Mouse (Mus musculus): ENCODE measurements around the gene Ralgps1. TPM values are rescaled to one million over a fixed set of nuclear protein-coding genes. Genes with fewer than 3 reads are reported as not detected.
A peak's percentile ranks its signal among the peaks of the same experiment; 100 is the strongest.

The Ralgps1 gene
- polyA plus RNA-seq, 1 experiment, result 5.9 TPM

DNA sequence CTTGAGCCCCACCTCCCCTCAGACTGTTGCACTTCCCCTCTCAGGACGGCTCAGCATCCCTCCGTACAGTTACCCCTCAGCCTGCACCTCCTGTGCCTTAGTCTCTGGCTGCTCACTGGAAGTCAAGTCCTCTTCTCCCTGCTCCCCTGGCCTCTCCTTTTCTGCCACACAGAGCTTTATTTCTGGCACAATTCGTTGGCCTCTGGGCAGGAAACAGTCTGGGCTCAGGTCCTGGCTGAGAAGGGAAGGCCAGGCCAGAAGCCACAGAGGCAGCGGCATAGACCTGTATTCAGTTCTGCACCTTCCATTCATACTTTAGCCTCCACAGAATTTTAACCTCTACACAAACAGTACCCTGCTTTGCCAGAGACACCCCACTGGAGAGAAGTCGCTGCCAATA lies 124.4 kb downstream of the Ralgps1 start:
- WGBS, result 71% methylated on average over 5 of the region's 5 CpGs
- TF ChIP-seq POLR2A (IDR thresholded peaks at IDR 0.05; ENCODE audit: borderline replicate concordance, extremely low read depth, low read depth, low read length) (no peak), CTCF (IDR thresholded peaks at IDR 0.05; ENCODE audit: insufficient read depth, low read length) (no peak)
- no peak for DNase-seq
- no peak overlapping the region for H3K4me3 ChIP-seq (replicated peaks; ENCODE audit: extremely low read depth, low read depth, low read length)
- H3K4me1 ChIP-seq (ENCODE audit: control insufficient read depth, insufficient read depth, low read length), result no peaks in the 10 kb centered on the region

DNA sequence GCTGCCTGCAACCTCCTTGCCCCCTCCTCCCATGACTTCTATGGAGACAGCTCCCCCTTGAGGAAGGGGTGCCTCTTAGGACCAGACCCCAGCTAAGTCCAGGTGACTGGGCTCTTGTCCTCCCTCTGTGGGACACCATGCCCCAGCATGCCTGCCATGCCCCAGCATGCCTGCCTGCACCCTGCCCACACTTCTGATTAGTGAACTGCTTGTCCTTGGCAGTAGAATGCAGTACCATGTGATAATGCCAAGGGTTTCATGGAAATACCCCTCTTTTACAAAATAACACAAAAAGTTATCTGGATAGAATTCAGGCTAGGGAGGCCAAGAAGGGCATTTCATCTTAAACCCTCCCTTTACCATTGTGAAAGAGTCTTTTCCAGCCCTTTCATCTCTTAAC lies 125.9 kb downstream of the Ralgps1 start:
- TF ChIP-seq POLR2A (IDR thresholded peaks at IDR 0.05; ENCODE audit: borderline replicate concordance, extremely low read depth, low read depth, low read length) (no peak), CTCF (IDR thresholded peaks at IDR 0.05; ENCODE audit: insufficient read depth, low read length) (no peak)
- no peak overlapping the region for H3K4me3 ChIP-seq (replicated peaks; ENCODE audit: extremely low read depth, low read depth, low read length)
- DNase-seq, result no peak
- no peaks in the 10 kb centered on the region for H3K4me1 ChIP-seq (ENCODE audit: control insufficient read depth, insufficient read depth, low read length)

DNA sequence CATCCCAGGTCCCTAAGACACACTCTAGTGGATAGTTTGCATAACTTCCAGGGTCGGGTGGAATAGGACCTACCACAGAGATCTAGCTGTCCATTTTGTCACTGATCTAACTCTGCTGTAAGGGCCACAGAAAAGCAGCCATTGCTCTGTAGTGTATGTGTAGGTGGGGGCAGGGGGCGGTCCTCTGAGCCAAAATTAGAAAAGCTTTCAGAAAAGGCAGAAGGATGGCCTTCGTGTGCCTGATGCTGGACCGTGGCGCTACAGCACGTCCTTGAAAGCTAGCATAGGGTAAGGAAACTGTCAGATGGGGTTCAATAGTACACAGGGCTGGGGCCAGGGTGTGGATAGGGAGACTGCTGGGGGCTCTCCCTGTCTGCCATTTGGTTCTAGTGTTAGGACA lies 126.4 kb downstream of the Ralgps1 start:
- TF ChIP-seq CTCF (IDR thresholded peaks at IDR 0.05; ENCODE audit: insufficient read depth, low read length), result no peak
- TF ChIP-seq POLR2A (IDR thresholded peaks at IDR 0.05; ENCODE audit: borderline replicate concordance, extremely low read depth, low read depth, low read length), result no peak
- 82% methylated on average over 6 of the region's 6 CpGs for WGBS
- Histone ChIP-seq H3K4me1 (ENCODE audit: control insufficient read depth, insufficient read depth, low read length) (no peaks in the 10 kb centered on the region), H3K4me3 (replicated peaks; ENCODE audit: extremely low read depth, low read depth, low read length) (no peak overlapping the region)
- DNase-seq, result no peak

GRCm38 (mm10) chr2:33237581-33237980 lies 133.7 kb downstream of the Ralgps1 start:
- TF ChIP-seq POLR2A (IDR thresholded peaks at IDR 0.05; ENCODE audit: borderline replicate concordance, extremely low read depth, low read depth, low read length) (no peak), CTCF (IDR thresholded peaks at IDR 0.05; ENCODE audit: insufficient read depth, low read length) (no peak)
- no peak overlapping the region for H3K4me3 ChIP-seq (replicated peaks; ENCODE audit: extremely low read depth, low read depth, low read length)
- 76% methylated on average over 6 of the region's 6 CpGs for WGBS
- no peak for DNase-seq
- no peaks in the 10 kb centered on the region for H3K4me1 ChIP-seq (ENCODE audit: control insufficient read depth, insufficient read depth, low read length)

- no peak for DNase-seq
- H3K4me3 ChIP-seq (replicated peaks; ENCODE audit: extremely low read depth, low read depth, low read length), result no peak overlapping the region
- no peaks in the 10 kb centered on the region for H3K4me1 ChIP-seq (ENCODE audit: control insufficient read depth, insufficient read depth, low read length)
- WGBS, result 86% methylated on average over 4 of the region's 4 CpGs
- TF ChIP-seq POLR2A (IDR thresholded peaks at IDR 0.05; ENCODE audit: borderline replicate concordance, extremely low read depth, low read depth, low read length) (no peak), CTCF (IDR thresholded peaks at IDR 0.05; ENCODE audit: insufficient read depth, low read length) (peak; percentile 19; the same call in 1 of the 2 replicates)
Measured at GRCm38 (mm10) chr2:33234848-33235247, 136.4 kb downstream of the Ralgps1 start.

GRCm38 (mm10) chr2:33233856-33234255 lies 137.4 kb downstream of the Ralgps1 start:
- no peak for DNase-seq
- TF ChIP-seq POLR2A (IDR thresholded peaks at IDR 0.05; ENCODE audit: borderline replicate concordance, extremely low read depth, low read depth, low read length) (no peak), CTCF (IDR thresholded peaks at IDR 0.05; ENCODE audit: insufficient read depth, low read length) (no peak)
- 74% methylated on average over 5 of the region's 5 CpGs for whole genome bisulfite sequencing
- Histone ChIP-seq H3K4me3 (replicated peaks; ENCODE audit: extremely low read depth, low read depth, low read length) (no peak overlapping the region), H3K4me1 (ENCODE audit: control insufficient read depth, insufficient read depth, low read length) (no peaks in the 10 kb centered on the region)

- Histone ChIP-seq H3K4me1 (ENCODE audit: control insufficient read depth, insufficient read depth, low read length) (no peaks in the 10 kb centered on the region), H3K4me3 (replicated peaks; ENCODE audit: extremely low read depth, low read depth, low read length) (no peak overlapping the region)
- WGBS, result 68% methylated on average over 6 of the region's 6 CpGs
- TF ChIP-seq CTCF (IDR thresholded peaks at IDR 0.05; ENCODE audit: insufficient read depth, low read length), result no peak
- no peak for TF ChIP-seq POLR2A (IDR thresholded peaks at IDR 0.05; ENCODE audit: borderline replicate concordance, extremely low read depth, low read depth, low read length)
- DNase-seq, result no peak
Measured at GRCm38 (mm10) chr2:33232782-33233570, 138.3 kb downstream of the Ralgps1 start.

GRCm38 (mm10) chr2:33231788-33232187 lies 139.5 kb downstream of the Ralgps1 start:
- Histone ChIP-seq H3K4me1 (ENCODE audit: control insufficient read depth, insufficient read depth, low read length) (no peaks in the 10 kb centered on the region), H3K4me3 (replicated peaks; ENCODE audit: extremely low read depth, low read depth, low read length) (no peak overlapping the region)
- DNase-seq, result no peak
- TF ChIP-seq CTCF (IDR thresholded peaks at IDR 0.05; ENCODE audit: insufficient read depth, low read length) (no peak), POLR2A (IDR thresholded peaks at IDR 0.05; ENCODE audit: borderline replicate concordance, extremely low read depth, low read depth, low read length) (no peak)
- WGBS, result 97% methylated on average over 2 of the region's 2 CpGs

GRCm38 (mm10) chr2:33230701-33231100 lies 140.6 kb downstream of the Ralgps1 start:
- TF ChIP-seq CTCF (IDR thresholded peaks at IDR 0.05; ENCODE audit: insufficient read depth, low read length) (no peak), POLR2A (IDR thresholded peaks at IDR 0.05; ENCODE audit: borderline replicate concordance, extremely low read depth, low read depth, low read length) (no peak)
- H3K4me3 ChIP-seq (replicated peaks; ENCODE audit: extremely low read depth, low read depth, low read length), result no peak overlapping the region
- H3K4me1 ChIP-seq (ENCODE audit: control insufficient read depth, insufficient read depth, low read length), result no peaks in the 10 kb centered on the region
- DNase-seq, result no peak
- 50% methylated on average over 10 of the region's 10 CpGs for WGBS

GRCm38 (mm10) chr2:33228551-33228950 lies 142.7 kb downstream of the Ralgps1 start:
- H3K4me3 ChIP-seq (replicated peaks; ENCODE audit: extremely low read depth, low read depth, low read length), result no peak overlapping the region
- no peak for TF ChIP-seq POLR2A (IDR thresholded peaks at IDR 0.05; ENCODE audit: borderline replicate concordance, extremely low read depth, low read depth, low read length)
- TF ChIP-seq CTCF (IDR thresholded peaks at IDR 0.05; ENCODE audit: insufficient read depth, low read length), result no peak
- no peak for DNase-seq
- 0 out of 2 replicates have a peak, but pooled peaks cover under 1% of the 10 kb centered on the region for H3K4me1 ChIP-seq (ENCODE audit: control insufficient read depth, insufficient read depth, low read length)
- 90% methylated on average over 15 of the region's 15 CpGs for WGBS

Measured in lung, adult 2 months (tissue).